Mouse (Mus musculus) myocyte (in vitro differentiated cells): Measurements from ENCODE around the gene Bcas3.

Source experiments
- E2F4 ChIP-seq: IDR thresholded peaks from one replicate; pipeline ENCODE4 v1.6.1; 2011; ENCODE audit warnings: mild to moderate bottlenecking, control low read depth, moderate library complexity; ENCODE audit not compliant: insufficient read depth
- MAX ChIP-seq: IDR thresholded peaks from one replicate; pipeline ENCODE4 v1.6.1; 2011; ENCODE audit warnings: low read depth, mild to moderate bottlenecking, control low read depth
- MYOD1 ChIP-seq, 3 experiments: IDR thresholded peaks; one replicate each; pipeline ENCODE4 v1.6.1; 2011; ENCODE audit warnings: control low read depth in 2 of 3, low read depth in 2 of 3, mild to moderate bottlenecking in 2 of 3, moderate library complexity in 1 of 3; ENCODE audit not compliant: insufficient read length in 2 of 3, control insufficient read depth in 1 of 3
- MYOG ChIP-seq, 3 experiments: IDR thresholded peaks; one replicate each; pipeline ENCODE4 v1.6.1; 2011; ENCODE audit warnings: control low read depth in 2 of 3, low read depth in 2 of 3, mild to moderate bottlenecking in 2 of 3; ENCODE audit not compliant: insufficient read length in 2 of 3, control insufficient read depth in 1 of 3, insufficient read depth in 1 of 3
- POLR2A ChIP-seq: IDR thresholded peaks from one replicate; pipeline ENCODE4 v1.6.1; 2011; ENCODE audit warnings: low read depth, mild to moderate bottlenecking, control low read depth, moderate library complexity; ENCODE audit not compliant: insufficient read length
- REST ChIP-seq: IDR thresholded peaks from one replicate; pipeline ENCODE4 v1.6.1; 2011; ENCODE audit warnings: mild to moderate bottlenecking, control low read depth, moderate library complexity; ENCODE audit not compliant: insufficient read depth, insufficient read length
- SRF ChIP-seq: IDR thresholded peaks from one replicate; pipeline ENCODE4 v1.6.1; 2011; ENCODE audit warnings: low read depth; ENCODE audit not compliant: control insufficient read depth, insufficient read length
- USF1 ChIP-seq: IDR thresholded peaks from one replicate; pipeline ENCODE4 v1.6.1; 2011; ENCODE audit warnings: low read depth, mild to moderate bottlenecking, control low read depth, moderate library complexity

DNA sequence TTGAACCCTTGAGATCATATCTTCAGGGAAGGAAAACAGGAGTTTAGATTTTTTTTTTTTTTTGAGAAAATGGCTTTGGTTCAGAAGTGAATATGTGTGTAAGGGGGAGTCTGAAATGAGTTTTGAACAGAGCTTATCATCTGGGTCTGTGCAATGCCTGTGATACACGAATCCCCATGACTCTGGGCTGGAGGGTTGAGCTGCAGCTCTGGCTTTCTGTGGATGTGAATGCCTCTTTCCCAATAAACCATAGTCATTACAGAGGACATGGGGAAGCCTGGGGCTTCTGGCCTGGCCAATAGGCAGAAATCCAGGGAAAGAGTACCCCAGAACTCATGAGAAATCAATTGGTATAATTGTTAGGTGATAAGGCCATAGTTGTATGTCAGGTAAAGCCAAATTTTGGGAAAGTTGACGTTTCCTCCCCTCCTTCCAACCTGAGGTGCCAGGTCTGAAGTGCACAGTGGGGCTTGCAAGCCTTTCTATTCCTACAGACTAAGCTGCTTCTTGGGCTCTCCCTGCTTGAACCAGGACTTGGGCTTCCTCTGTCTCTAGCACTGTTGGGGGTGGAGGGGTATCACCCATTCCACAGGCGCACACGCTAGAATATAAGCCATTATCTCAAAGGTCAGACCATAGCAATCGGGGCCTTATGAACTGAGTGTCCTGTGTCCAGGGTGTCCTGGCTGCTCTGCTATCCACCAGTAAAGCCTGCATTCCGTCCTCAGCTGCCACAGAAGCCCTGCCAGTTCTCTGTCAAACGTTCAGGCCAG, 486.5 kb downstream of the Bcas3 start:
- TF ChIP-seq POLR2A (no peak), MAX (no peak), MYOD1 (IDR thresholded peaks at IDR 0.05; ENCODE audit: control insufficient read depth in 1 of 3, insufficient read length in 2 of 3, low read depth in 2 of 3) (no peak), E2F4 (no peak), SRF (no peak), USF1 (no peak), MYOG (IDR thresholded peaks at IDR 0.05; ENCODE audit: control insufficient read depth in 1 of 3, insufficient read depth in 1 of 3, insufficient read length in 2 of 3, low read depth in 2 of 3) (no peak), REST (no peak)
